Mouse (Mus musculus) brain, embryonic 14.5 days (tissue): ENCODE results near the gene Olfr550. TPM values are rescaled to one million over a fixed set of nuclear protein-coding genes. Genes with fewer than 3 reads are reported as not detected.

Experiments used
- DNase-seq: peaks from one replicate; pipeline ENCODE4 v3.0.0-alpha.2; 2011; ENCODE audit warnings: low read depth
- CTCF ChIP-seq: fragments of 200-500 bp; IDR thresholded peaks from 2 replicates; pipeline ENCODE4 v1.5.1; 2012; ENCODE audit warnings: inconsistent platforms, mild to moderate bottlenecking, moderate library complexity, borderline replicate concordance; ENCODE audit not compliant: insufficient read depth, insufficient read length; ENCODE audit errors: extremely low read depth
- POLR2A ChIP-seq: fragments of 200-500 bp; IDR thresholded peaks from 2 replicates; pipeline ENCODE4 v1.6.1; 2012; ENCODE audit warnings: mild to moderate bottlenecking, inconsistent platforms, borderline replicate concordance; ENCODE audit not compliant: poor library complexity, insufficient read depth, insufficient read length, severe bottlenecking; ENCODE audit errors: extremely low read depth
- polyA plus RNA-seq: library from polyadenylated mRNA; depleted of rRNA; stranded (reverse); fragments of >200 nt; gene quantifications from 2 replicates; pipeline ENCODE4 v1.2.3, GENCODE M21; 2012; rRNA removed

Gene Olfr550
- polyA plus RNA-seq, result not detected in 2 replicates

DNA sequence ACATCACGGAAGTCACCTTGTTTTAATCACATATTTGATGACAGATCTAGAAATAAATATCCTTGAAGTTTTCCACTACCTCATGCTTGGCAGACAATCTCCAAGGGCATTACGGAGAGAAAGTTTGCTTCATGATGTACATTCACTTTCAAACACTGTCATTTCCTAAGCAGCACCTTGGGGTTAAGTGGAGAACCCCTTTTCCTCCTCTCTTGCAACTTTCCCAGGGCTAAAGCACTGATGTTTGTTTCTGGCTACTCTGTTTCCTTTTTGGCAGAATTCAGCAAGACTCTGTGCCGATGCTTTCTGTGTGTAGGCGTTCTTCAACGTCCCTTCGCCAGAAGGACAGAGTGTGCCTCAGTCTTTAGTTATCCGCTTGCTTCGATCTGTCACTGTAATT is at the start of gene Olfr550:
Gene Olfr550, plus strand, starts transcription at position 301 of the 400 bp plus-strand sequence.
- TF ChIP-seq CTCF (no peak), POLR2A (no peak)
- DNase-seq, result no peak

DNA sequence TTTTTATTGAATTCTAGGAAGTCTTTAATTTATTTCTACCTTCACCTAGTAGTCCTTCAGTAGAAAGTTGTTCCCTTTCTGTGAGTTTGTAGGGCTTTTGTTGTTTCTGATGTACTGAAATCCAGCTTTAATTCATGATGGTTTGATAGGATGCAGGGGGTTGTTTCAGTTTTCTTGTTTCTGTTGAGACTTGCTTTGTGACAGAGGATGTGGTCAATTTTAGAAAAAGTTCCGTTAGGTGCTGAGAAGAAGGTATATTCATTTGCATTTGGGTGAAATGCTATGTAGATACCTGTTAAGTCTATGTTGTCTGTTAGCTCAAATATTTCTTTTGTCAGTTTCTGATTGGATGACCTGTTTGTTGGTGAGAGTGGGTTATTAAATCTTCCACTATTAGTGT is 42.2 kb upstream of the Olfr550 start:
- no peak for DNase-seq
- TF ChIP-seq POLR2A, result no peak
- no peak for TF ChIP-seq CTCF

DNA sequence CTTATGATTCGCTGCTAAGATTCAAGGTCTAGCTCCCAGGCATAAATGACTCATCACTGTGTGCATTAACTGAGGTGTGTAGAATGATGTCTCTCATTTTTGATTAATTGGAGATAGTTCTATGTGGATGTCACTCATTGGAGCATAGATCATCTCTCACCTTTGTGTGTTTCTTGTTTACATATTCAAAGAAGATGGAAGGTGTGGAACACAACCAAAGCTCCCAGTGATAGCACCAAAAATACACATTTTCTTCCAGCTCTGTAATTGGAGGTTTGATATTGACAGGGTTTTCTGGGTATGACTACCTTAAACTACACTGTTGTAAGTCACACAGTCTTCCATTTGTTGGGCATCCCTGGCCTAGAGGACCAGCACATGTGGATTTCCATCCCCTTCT is 36.8 kb upstream of the Olfr550 start, which contains the start of gene Olfr547:
Gene Olfr547, plus strand, starts transcription at position 301 of the 400 bp plus-strand sequence.
- no peak for DNase-seq
- TF ChIP-seq CTCF (no peak), POLR2A (no peak)

DNA sequence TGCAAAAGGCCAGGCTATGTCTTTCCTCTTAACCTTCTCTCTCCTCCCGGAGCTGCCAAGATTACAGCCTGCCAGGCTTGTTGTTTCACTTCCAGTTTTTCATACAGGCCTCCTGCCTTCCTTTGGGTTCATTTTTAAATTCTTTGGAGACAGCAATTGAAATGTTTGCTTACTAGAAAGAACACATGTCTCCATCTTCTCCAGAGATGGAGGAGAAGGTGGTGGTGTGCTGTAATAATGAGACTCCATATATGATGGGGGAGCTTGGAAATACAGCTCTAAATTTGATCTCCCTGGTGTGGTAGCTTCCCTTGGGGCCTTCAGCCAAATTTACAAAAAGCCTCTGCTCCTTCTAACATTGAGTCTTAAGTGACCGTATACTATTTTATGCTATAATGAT is 30.6 kb upstream of the Olfr550 start, which contains the start of gene Olfr548-ps1:
Gene Olfr548-ps1, plus strand, starts transcription at position 301 of the 400 bp plus-strand sequence.
- no peak for DNase-seq
- TF ChIP-seq POLR2A, result no peak
- TF ChIP-seq CTCF, result no peak

DNA sequence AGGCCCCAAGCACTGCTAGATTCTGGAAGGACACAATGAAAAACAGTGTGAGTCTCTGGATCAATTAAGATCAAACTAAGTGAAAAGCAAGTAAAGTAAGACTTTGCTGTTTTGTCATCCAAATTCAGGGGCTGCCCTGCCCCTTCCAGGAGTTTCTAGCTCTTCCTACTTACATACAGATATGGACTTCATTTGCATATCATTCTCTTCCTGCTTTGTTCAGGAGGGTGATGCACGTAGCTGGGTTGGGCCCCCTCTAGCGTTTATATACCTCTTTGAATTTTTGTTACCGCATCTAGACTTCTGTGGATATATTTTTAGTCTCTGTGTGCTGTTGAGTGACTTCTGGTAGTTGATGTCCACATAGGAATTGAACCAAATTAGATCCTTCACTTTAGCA is 30.0 kb upstream of the Olfr550 start:
- DNase-seq, result no peak
- no peak for TF ChIP-seq POLR2A
- no peak for TF ChIP-seq CTCF

DNA sequence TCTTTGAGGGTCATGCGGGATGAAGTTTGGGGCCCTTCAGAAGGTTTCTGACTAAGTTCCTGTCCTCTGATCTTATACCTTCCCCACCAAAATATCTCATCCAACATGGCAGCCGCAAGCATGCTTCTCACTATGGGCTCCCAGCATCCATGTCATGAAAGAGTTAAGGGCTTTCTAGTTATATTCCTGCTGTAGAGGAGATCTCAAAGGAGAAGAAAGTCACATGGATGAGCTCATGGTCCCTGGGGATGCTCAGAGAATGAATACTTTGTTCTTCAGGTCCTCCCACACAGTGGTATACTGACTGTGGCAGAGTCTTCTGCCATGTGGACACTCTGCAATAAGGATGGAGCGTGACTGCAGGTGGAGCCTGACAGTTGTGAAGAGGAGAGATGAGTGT is 21.7 kb upstream of the Olfr550 start, which contains the start of gene Olfr549:
Gene Olfr549, plus strand, starts transcription at position 301 of the 400 bp plus-strand sequence.
- no peak for TF ChIP-seq POLR2A
- TF ChIP-seq CTCF, result no peak
- DNase-seq, result no peak

DNA sequence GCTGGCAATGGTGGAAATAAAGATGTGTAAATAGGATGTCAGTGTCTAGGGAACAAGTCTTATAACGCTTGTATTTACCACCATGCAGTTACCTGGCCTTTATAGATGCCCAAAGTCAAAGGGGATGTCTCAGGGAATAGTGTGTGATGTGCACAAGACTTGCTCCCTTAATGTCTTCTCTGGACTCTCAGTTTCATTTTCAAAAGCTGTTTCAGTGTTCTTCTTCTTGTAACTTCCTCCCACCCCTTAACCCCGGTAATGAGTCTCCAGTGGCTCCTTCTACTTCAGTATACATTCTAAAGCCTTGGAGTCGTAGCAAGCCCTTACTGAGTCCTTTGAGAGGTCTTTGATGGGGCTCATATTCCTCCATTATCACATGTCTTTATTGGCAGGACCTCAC is 18.0 kb upstream of the Olfr550 start:
- no peak for DNase-seq
- TF ChIP-seq POLR2A (no peak), CTCF (no peak)

DNA sequence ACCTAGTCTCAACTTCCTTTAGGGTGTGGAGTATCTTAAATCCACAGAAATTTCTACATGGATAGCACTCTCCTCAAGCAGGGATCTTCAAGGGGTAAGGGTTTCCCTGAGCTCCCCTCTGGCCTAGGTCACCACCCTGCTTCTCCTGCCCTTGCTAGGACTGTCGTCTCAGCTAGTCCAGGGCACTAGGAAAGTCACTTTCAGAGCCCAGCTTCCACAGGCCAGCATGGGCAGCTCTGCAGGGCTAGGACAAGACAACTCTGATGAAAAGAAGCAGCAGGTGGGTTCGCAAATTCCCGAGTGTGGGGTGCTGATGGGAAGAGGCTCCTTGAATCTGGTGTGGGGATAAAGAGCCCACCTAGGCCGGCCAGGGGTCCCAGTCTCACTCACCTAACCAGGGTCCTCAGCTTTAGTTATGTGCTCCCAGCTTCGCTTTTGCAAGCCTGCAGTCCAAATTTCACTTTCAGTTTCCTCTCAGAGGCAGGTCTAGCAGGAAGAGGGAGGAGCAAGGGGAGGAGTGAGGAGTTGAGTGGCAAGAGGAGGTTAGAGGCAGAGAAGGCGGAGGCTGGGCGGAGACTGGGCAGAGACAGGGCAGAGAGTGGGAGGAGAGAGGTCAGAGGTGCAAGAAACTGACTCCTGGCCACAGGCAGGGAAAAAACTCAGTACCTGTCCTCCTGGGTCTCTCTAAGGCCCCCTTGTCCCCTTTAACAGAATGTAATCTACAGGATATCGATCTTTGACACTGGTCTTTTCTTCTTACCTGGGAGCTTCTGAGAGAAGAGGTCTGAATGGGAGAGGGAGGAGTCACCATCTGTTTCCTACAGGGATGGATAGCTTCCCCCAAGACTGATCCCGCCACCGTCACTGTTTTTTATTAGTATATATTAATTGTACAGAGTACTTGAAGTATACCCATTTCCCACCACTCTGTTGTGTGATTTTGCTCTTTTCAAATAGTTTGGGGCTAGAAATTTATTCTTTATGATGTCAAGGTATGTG is 5.9 kb upstream of the Olfr550 start, which contains the start of gene Trim21:
Gene Trim21, minus strand, starts transcription at position 488 of the 999 bp plus-strand sequence.
- DNase-seq, result peak; percentile 60
- TF ChIP-seq POLR2A, result no peak
- no peak for TF ChIP-seq CTCF

DNA sequence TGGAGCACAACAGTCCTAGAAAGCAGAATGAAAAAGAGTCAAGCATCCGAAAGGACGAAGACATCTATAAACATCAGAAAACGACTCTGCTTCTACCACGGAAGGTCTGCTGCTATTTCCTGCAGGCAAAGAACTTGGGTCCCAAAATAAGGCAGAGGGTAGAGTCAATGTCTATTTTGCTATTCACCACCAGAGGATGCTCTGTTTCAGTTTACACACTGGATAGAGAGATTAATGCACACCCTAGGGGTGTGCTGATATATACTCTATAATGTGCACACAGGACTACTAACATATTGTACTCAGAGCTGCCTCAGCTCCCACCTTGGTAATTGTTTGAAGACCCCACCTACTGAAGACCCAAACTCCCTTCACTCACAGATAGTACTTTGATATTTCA is 5.0 kb upstream of the Olfr550 start:
- no peak for DNase-seq
- TF ChIP-seq CTCF (no peak), POLR2A (no peak)

DNA sequence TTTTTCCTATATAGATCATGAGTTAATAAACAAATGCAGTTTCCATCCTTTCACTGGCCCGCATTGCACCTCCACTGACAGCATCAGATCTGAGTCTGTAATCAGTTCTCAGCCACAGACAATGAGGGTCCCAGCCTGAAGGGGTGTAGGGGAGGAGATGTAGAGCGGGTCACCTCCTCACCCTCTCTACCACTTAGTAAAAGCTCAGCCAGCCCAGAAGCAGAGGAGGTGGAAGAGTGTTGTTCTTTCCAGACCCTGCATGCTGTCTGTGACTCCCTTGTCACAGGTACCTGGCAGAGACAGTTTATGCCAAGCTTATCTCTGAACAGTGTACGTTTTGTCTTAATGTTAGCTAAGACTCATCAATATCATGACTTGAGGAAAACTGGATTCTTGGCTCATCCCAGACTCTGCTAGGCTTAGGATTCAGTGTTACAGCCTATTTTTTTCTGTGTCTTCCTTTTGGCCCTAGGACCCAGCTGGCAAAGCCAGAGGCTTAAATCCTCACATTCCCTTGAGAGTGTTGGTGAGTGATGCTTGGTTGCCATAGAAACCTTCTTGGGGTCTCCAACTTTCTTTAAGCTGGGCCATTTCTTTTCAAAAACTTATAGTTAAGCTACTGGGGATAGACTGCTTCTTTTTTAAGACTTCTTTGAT is 2.1 kb downstream of the Olfr550 start:
- peak; percentile 59 for DNase-seq
- no peak for TF ChIP-seq CTCF
- no peak for TF ChIP-seq POLR2A

DNA sequence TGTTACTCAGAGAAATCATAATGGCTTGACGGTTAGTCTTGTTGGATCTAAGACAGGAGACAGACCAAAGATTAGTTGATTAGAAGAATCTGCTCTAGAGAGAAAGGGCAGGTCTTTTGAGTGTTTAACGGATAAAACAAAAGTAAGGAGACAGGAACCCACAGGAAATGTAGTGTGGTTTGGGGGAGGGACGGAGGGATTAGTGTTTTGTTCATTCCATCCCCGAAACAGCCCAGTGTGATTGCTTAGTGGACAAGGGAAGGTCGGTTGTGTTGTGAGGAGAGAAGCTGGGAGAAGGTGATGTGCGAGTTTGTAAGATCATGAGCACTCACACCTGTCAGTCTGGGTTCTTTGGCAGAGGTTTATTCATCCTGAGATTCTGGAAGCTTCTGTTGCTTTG is 4.8 kb downstream of the Olfr550 start:
- no peak for DNase-seq
- TF ChIP-seq POLR2A (no peak), CTCF (no peak)
